Mouse (Mus musculus) bone marrow macrophage, adult 2 months (primary cell): ENCODE measurements around the gene Spata48.

Experiments used
- CTCF ChIP-seq: IDR thresholded peaks from 2 replicates; pipeline ENCODE4 v1.5.1; 2012; ENCODE audit warnings: low read depth, mild to moderate bottlenecking, low read length, moderate library complexity
- POLR2A ChIP-seq: IDR thresholded peaks from 2 replicates; pipeline ENCODE4 v1.6.1; 2012; ENCODE audit warnings: mild to moderate bottlenecking, low read depth, low read length, borderline replicate concordance

- no peak for TF ChIP-seq CTCF
- TF ChIP-seq POLR2A = no peak
These were observed 50.2 kb downstream of the Spata48 start for GRCm38 (mm10) chr11:11512056-11512455.
